26 mouse cellular contexts compared by ENCODE assay signal in the genomic region with DNA sequence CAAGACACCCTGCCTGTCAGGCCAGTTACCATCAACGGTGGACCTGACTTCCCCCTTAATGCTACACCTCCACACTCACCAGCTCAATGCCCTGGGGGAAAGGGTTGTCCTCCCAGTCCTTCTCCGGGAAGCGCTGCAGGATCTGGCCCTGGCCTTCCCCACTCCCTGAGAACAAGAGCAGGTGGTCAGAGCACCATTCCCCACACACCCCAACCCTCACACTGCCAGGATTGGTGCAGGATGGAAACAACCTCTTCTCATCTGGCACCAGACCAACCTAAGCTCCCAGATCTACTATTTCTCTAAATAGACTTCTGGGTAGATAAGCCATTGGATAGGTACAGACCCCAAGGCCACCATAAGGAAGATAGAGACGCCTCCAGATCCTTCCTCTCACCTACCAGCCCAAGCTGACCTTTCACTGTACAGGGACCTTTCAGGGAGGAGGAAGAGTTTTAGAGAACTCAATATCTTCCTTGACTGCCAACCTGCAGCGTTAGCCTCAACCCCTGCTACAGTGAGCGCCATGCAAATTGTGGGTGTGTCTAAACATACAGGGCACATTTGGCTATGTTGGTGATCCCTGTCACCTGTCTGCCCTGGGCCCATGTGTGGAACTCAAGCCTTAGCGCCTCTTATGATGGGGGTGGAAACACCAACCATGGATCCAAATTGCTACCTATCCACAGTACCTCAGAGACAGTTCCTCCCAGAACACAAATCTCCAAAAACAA. TPM values are rescaled to one million over a fixed set of nuclear protein-coding genes. Genes with fewer than 3 reads are reported as not detected.
DNase-seq lines count a peak whose midpoint lies in the region; ATAC-seq and TF ChIP-seq lines count a peak whose summit lies in the region.
"Had no signal": no experiment of that assay in that cellular context is flagged by ENCODE, and none has a peak within 500 bp of the region (broad histone marks: within the 10 kb centered on the region; RNA-seq: fewer than 3 reads in every experiment).

No protein-coding gene starts in this region.

- H3K4me1 ChIP-seq in stomach, embryonic 16.5 days (ENCODE audit: control insufficient read depth, insufficient read depth, low read length) = peaks cover 14% of the 10 kb centered on the region

- H3K9ac ChIP-seq in stomach, embryonic 16.5 days (ENCODE audit: low read length) = no peak overlapping the region
- H3K9ac ChIP-seq: embryonic facial prominence, embryonic 12.5 days; forebrain, postnatal 0 days; hindbrain, embryonic 12.5 days; liver, embryonic 14.5 days; midbrain, embryonic 13.5 days had no signal

- no peak for ATAC-seq in CD4-positive, CD25-positive, alpha-beta regulatory T cell, adult 4 months
- ATAC-seq in stomach, embryonic 16.5 days (ENCODE audit: insufficient read depth, low FRiP score) = peak; percentile 30; the same call in 1 of the 2 replicates
- ATAC-seq: forebrain, postnatal 0 days; midbrain, embryonic 13.5 days had no signal

- intact Hi-C loops in left cerebral cortex, adult 2 months (cut with DNase I) = no loop called here

- no peaks in the 10 kb centered on the region for H3K9me3 ChIP-seq in stomach, embryonic 16.5 days (replicated peaks; ENCODE audit: control insufficient read depth, low read length)
- H3K9me3 ChIP-seq: embryonic facial prominence, embryonic 12.5 days; hindbrain, embryonic 12.5 days; limb, embryonic 13.5 days; midbrain, embryonic 13.5 days had no signal

- no peaks in the 10 kb centered on the region for H3K27me3 ChIP-seq in stomach, embryonic 16.5 days (ENCODE audit: control insufficient read depth, insufficient read depth, low read length)
- H3K27me3 ChIP-seq: embryonic facial prominence, embryonic 12.5 days; hindbrain, embryonic 12.5 days; limb, embryonic 13.5 days; midbrain, embryonic 13.5 days had no signal

- H3K27ac ChIP-seq in left cerebral cortex, adult 2 months = peak overlapping the region; percentile 88
- H3K27ac ChIP-seq in stomach, embryonic 16.5 days (ENCODE audit: low read length) = no peak overlapping the region
- H3K27ac ChIP-seq: embryonic facial prominence, embryonic 12.5 days; heart, adult 2 months; hindbrain, embryonic 12.5 days; kidney, postnatal 0 days; limb, embryonic 13.5 days; liver, embryonic 14.5 days; midbrain, embryonic 13.5 days had no signal

- no peak for TF ChIP-seq CTCF in left cerebral cortex, adult 2 months (IDR thresholded peaks at IDR 0.05)

- H3K36me3 ChIP-seq in stomach, embryonic 16.5 days (ENCODE audit: control insufficient read depth, insufficient read depth, low read length) = peaks cover 18% of the 10 kb centered on the region; the same call in 1 of the 2 replicates

- WGBS in stomach, embryonic 16.5 days = 81% methylated on average over 7 of the region's 7 CpGs

- H3K4me3 ChIP-seq in left cerebral cortex, adult 2 months = no peak overlapping the region
- H3K4me3 ChIP-seq in stomach, embryonic 16.5 days (replicated peaks; ENCODE audit: low read length) = no peak overlapping the region
- H3K4me3 ChIP-seq: embryonic facial prominence, embryonic 12.5 days; heart, adult 2 months; hindbrain, embryonic 12.5 days; limb, embryonic 13.5 days; midbrain, embryonic 13.5 days; myocyte had no signal

- no peak overlapping the region for H3K4me2 ChIP-seq in stomach, embryonic 16.5 days (ENCODE audit: low read depth, low read length)
- H3K4me2 ChIP-seq: embryonic facial prominence, embryonic 12.5 days; hindbrain, embryonic 12.5 days; limb, embryonic 13.5 days; midbrain, embryonic 13.5 days had no signal

- peak; percentile 33 for DNase-seq in CD4-positive, CD25-positive, alpha-beta regulatory T cell, adult 2 months (ENCODE audit: low read depth, low spot score)
- no peak for DNase-seq in left cerebral cortex, adult 2 months (ENCODE audit: extremely low spot score in 1 of 2, low spot score in 2 of 2)
- no peak for DNase-seq in left cerebral cortex, adult 11 months (ENCODE audit: low spot score)
- DNase-seq in thymus, postnatal 25 days = peak; percentile 25
- DNase-seq in thymus, postnatal 10 days (ENCODE audit: low spot score in 2 of 2) = no peak
- DNase-seq in kidney, adult 18-20 months = no peak
- DNase-seq: adrenal gland, postnatal 10 days; forebrain, postnatal 0 days; heart, adult 2 months had no signal

RNA-seq across cellular contexts. Expression of gene Sbf1, which starts 6.5 kb away (rescaled TPM):
- 100 to 1,000 TPM in 1 of 2 experiments, 10 to 100 TPM in 1; 87.6 to 124 TPM for polyA plus RNA-seq in CD4-positive, CD25-positive, alpha-beta regulatory T cell, adult 4 months (2017; shearing (Covaris generic))
- 100 to 1,000 TPM; 244 to 245 TPM for total RNA-seq in left cerebral cortex, adult 2 months (2021)
- 47.6 and 49.5 TPM in 2 replicates for polyA plus RNA-seq in stomach, embryonic 16.5 days (2015; fragmentation: Nextera tagmentation; extraction: Ambion mirVana)

RNA-seq across cellular contexts. Expression of gene Adm2, which starts 13.9 kb away (rescaled TPM):
- polyA plus RNA-seq in CD4-positive, CD25-positive, alpha-beta regulatory T cell, adult 4 months (2017; shearing (Covaris generic)) = not detected
- total RNA-seq in left cerebral cortex, adult 2 months (2021) = not detected
- polyA plus RNA-seq in stomach, embryonic 16.5 days (2015; fragmentation: Nextera tagmentation; extraction: Ambion mirVana) = 0.71 and 0.99 TPM in 2 replicates
- total RNA-seq: adrenal gland, postnatal 10 days; common myeloid progenitor, adult 5-6 weeks; forebrain, postnatal 0 days; gastrocnemius, adult 8-10 months; heart, adult 2 months; layer of hippocampus, adult 8-10 months; left cerebral cortex, postnatal 10 days; megakaryocyte progenitor cell, adult 5-6 weeks had no signal
- polyA plus RNA-seq: embryonic facial prominence, embryonic 12.5 days; forebrain, postnatal 0 days; heart, adult 2 months; hindbrain, embryonic 12.5 days; midbrain, embryonic 13.5 days had no signal

RNA-seq across cellular contexts. Expression of gene Miox, which starts 25.6 kb away (rescaled TPM):
- polyA plus RNA-seq in CD4-positive, CD25-positive, alpha-beta regulatory T cell, adult 4 months (2017; shearing (Covaris generic)) = not detected
- total RNA-seq in left cerebral cortex, adult 2 months (2021) = not detected
- polyA plus RNA-seq in stomach, embryonic 16.5 days (2015; fragmentation: Nextera tagmentation; extraction: Ambion mirVana) = 0.54 and 0.66 TPM in 2 replicates
- total RNA-seq: common myeloid progenitor, adult 5-6 weeks; forebrain, postnatal 0 days; gastrocnemius, adult 8-10 months; heart, adult 2 months; layer of hippocampus, adult 8-10 months; left cerebral cortex, postnatal 10 days; megakaryocyte progenitor cell, adult 5-6 weeks had no signal
- polyA plus RNA-seq: embryonic facial prominence, embryonic 12.5 days; forebrain, postnatal 0 days; heart, adult 2 months; heart, embryonic 16.5 days; hindbrain, embryonic 12.5 days; intestine, embryonic 14.5 days; limb, embryonic 13.5 days; lung, embryonic 16.5 days; midbrain, embryonic 13.5 days had no signal

RNA-seq across cellular contexts. Expression of gene Lmf2, which starts 46.9 kb away (rescaled TPM):
- 10 to 100 TPM; 23.5 to 40.7 TPM for polyA plus RNA-seq in CD4-positive, CD25-positive, alpha-beta regulatory T cell, adult 4 months (2017; shearing (Covaris generic))
- 10 to 100 TPM; 18.8 to 19.8 TPM for total RNA-seq in left cerebral cortex, adult 2 months (2021)
- polyA plus RNA-seq in stomach, embryonic 16.5 days (2015; fragmentation: Nextera tagmentation; extraction: Ambion mirVana) = 66.9 and 79.1 TPM in 2 replicates

RNA-seq across cellular contexts. Expression of gene Ncaph2, which starts 46.9 kb away (rescaled TPM):
- polyA plus RNA-seq in CD4-positive, CD25-positive, alpha-beta regulatory T cell, adult 4 months (2017; shearing (Covaris generic)) = 100 to 1,000 TPM; 189 to 193 TPM
- total RNA-seq in left cerebral cortex, adult 2 months (2021) = 100 to 1,000 TPM; 108 TPM
- polyA plus RNA-seq in stomach, embryonic 16.5 days (2015; fragmentation: Nextera tagmentation; extraction: Ambion mirVana) = 150 and 166 TPM in 2 replicates

Comparison
In these comparisons a context has a peak if more than half of its experiments do, and no peak if none do; other contexts are left out.
1. DNase-seq: peak in CD4-positive, CD25-positive, alpha-beta regulatory T cell, adult 2 months (single experiment) and thymus, postnatal 25 days (single experiment); none in left cerebral cortex, adult 2 months (0 of 2), left cerebral cortex, adult 11 months (single experiment), thymus, postnatal 10 days (0 of 2) and kidney, adult 18-20 months (single experiment).